Mouse (Mus musculus): Measurements from ENCODE around the gene Jtb.
A peak's percentile ranks its signal among the peaks of the same experiment; 100 is the strongest.

Gene Jtb

GRCm38 (mm10) chr3:90231507-90232333, at the start of gene Jtb:
Gene Jtb (plus strand): TSS chr3:90231597.
- DNase-seq (ENCODE audit: low read depth, low spot score), result peak; percentile 89

- no peak for DNase-seq (ENCODE audit: low read depth, low spot score)
These were observed 47.8 kb upstream of the Jtb start for GRCm38 (mm10) chr3:90183581-90183980.

- no peak for DNase-seq (ENCODE audit: low read depth, low spot score)
These were observed 40.4 kb upstream of the Jtb start for GRCm38 (mm10) chr3:90190859-90191510.

GRCm38 (mm10) chr3:90194759-90195158, 36.6 kb upstream of the Jtb start:
- DNase-seq (ENCODE audit: low read depth, low spot score), result no peak

GRCm38 (mm10) chr3:90195644-90196043, 35.8 kb upstream of the Jtb start:
- DNase-seq (ENCODE audit: low read depth, low spot score), result no peak

- DNase-seq (ENCODE audit: low read depth, low spot score), result no peak
These were observed 33.8 kb upstream of the Jtb start for GRCm38 (mm10) chr3:90197548-90197947.

GRCm38 (mm10) chr3:90202884-90203283, 28.5 kb upstream of the Jtb start:
- no peak for DNase-seq (ENCODE audit: low read depth, low spot score)

GRCm38 (mm10) chr3:90203619-90204018, 27.8 kb upstream of the Jtb start:
- no peak for DNase-seq (ENCODE audit: low read depth, low spot score)

GRCm38 (mm10) chr3:90204582-90204981, 26.8 kb upstream of the Jtb start:
- no peak for DNase-seq (ENCODE audit: low read depth, low spot score)

GRCm38 (mm10) chr3:90208662-90209061, 22.7 kb upstream of the Jtb start:
- no peak for DNase-seq (ENCODE audit: low read depth, low spot score)

- no peak for DNase-seq (ENCODE audit: low read depth, low spot score)
These were observed 21.4 kb upstream of the Jtb start for GRCm38 (mm10) chr3:90209908-90210566.

GRCm38 (mm10) chr3:90211475-90212398, 19.7 kb upstream of the Jtb start:
- DNase-seq (ENCODE audit: low read depth, low spot score), result no peak

GRCm38 (mm10) chr3:90212723-90213122, 18.7 kb upstream of the Jtb start:
- no peak for DNase-seq (ENCODE audit: low read depth, low spot score)

GRCm38 (mm10) chr3:90213377-90213866, 18.0 kb upstream of the Jtb start, which contains the start of the genes Rps27 and Rab13:
Gene Rps27 (minus strand): TSS chr3:90213651.
Gene Rab13 (plus strand): TSS chr3:90213695.
- peak; percentile 87 for DNase-seq (ENCODE audit: low read depth, low spot score)

GRCm38 (mm10) chr3:90213956-90214684, 17.3 kb upstream of the Jtb start:
- no peak for DNase-seq (ENCODE audit: low read depth, low spot score)

- DNase-seq (ENCODE audit: low read depth, low spot score), result no peak
These were observed 15.5 kb upstream of the Jtb start for GRCm38 (mm10) chr3:90215825-90216380.

- DNase-seq (ENCODE audit: low read depth, low spot score), result peak; percentile 31
These were observed 11.3 kb upstream of the Jtb start for GRCm38 (mm10) chr3:90220088-90220487.

GRCm38 (mm10) chr3:90220531-90220951, 10.9 kb upstream of the Jtb start:
- DNase-seq (ENCODE audit: low read depth, low spot score), result no peak

- no peak for DNase-seq (ENCODE audit: low read depth, low spot score)
These were observed 10.3 kb upstream of the Jtb start for GRCm38 (mm10) chr3:90221123-90221522.

- DNase-seq (ENCODE audit: low read depth, low spot score), result no peak
These were observed 8.9 kb upstream of the Jtb start for GRCm38 (mm10) chr3:90222455-90222854.

Data from retina, postnatal 7 days (tissue).